Mouse (Mus musculus): Measurements from ENCODE around the gene B4galt4.

DNA sequence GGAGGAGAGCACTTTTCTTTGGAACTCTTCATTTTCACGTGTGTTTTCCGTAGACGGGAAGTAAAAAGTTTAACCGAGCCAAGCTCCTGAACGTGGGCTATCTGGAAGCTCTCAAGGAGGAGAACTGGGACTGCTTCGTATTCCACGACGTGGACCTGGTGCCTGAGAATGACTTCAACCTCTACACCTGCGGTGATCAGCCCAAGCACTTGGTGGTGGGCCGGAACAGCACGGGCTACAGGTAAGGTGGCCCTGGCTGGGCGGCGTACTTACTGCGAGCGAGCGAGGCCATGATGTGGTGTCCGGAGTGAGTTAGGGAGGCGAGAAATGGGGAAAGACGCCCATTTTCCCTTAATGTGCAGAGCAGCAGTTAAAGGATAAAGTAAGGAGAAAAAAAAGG lies 15.6 kb downstream of the B4galt4 start:
- TF ChIP-seq CTCF (IDR thresholded peaks at IDR 0.05; ENCODE audit: low read depth, low read length) (no peak), POLR2A (IDR thresholded peaks at IDR 0.05; ENCODE audit: insufficient read depth, low read length) (no peak)

All from ES-Bruce4 (cell line).